Comparison of ENCODE assay signal across 8 mouse cellular contexts in genomic region chr2:131179246-131179886, GRCm38 (mm10). TPM values are rescaled to one million over a fixed set of nuclear protein-coding genes. Genes with fewer than 3 reads are reported as not detected.
A peak's percentile ranks its signal among the peaks of the same experiment; 100 is the strongest.
DNase-seq lines count a peak whose midpoint lies in the region; ATAC-seq and TF ChIP-seq lines count a peak whose summit lies in the region.

No protein-coding gene starts in this region.

- 0 out of 2 replicates have a peak, but pooled peaks have one; percentile 38 for TF ChIP-seq POLR2A in bone marrow, adult 2 months (IDR thresholded peaks at IDR 0.05; ENCODE audit: borderline replicate concordance, control insufficient read depth, low read depth, low read length)

- under 1% methylated on average over 67 of the region's 67 CpGs for WGBS in bone marrow, adult 2 months
- under 1% methylated on average over 66 of the region's 67 CpGs for WGBS in heart, embryonic 14.5 days
- under 1% methylated on average over 64 of the region's 67 CpGs for WGBS in liver, postnatal 0 days (ENCODE audit: insufficient replicate concordance)
- under 1% methylated on average over 67 of the region's 67 CpGs for WGBS in neural tube, embryonic 12.5 days
- under 1% methylated on average over 60 of the region's 67 CpGs for WGBS in stomach, postnatal 0 days

- TF ChIP-seq CTCF in bone marrow, adult 2 months (IDR thresholded peaks at IDR 0.05; ENCODE audit: control insufficient read depth, insufficient read depth, low read length), result no peak
- no peak; the same call in none of the 2 replicates for TF ChIP-seq CTCF in liver, postnatal 0 days (IDR thresholded peaks at IDR 0.05; ENCODE audit: low read depth)
- TF ChIP-seq CTCF in stomach, postnatal 0 days (IDR thresholded peaks at IDR 0.05; ENCODE audit: low read depth), result peak; percentile 10; the same call in 1 of the 2 replicates

- H3K4me3 ChIP-seq in bone marrow, adult 2 months (replicated peaks; ENCODE audit: control insufficient read depth, low read depth, low read length), result peak overlapping the region; percentile 73
- peak overlapping the region; percentile 79 for H3K4me3 ChIP-seq in erythroblast, embryonic 14.5 days (replicated peaks)
- H3K4me3 ChIP-seq in heart, embryonic 14.5 days (ENCODE audit: control insufficient read depth in 1 of 2, insufficient read depth in 1 of 2, low read depth in 1 of 2, low read length in 2 of 2), result peak overlapping the region; percentile 66 to 75
- peak overlapping the region; percentile 58 for H3K4me3 ChIP-seq in liver, postnatal 0 days (ENCODE audit: low read depth, low read length)
- H3K4me3 ChIP-seq in neural tube, embryonic 12.5 days, result peak overlapping the region; percentile 89
- peak overlapping the region; percentile 79 for H3K4me3 ChIP-seq in stomach, postnatal 0 days (ENCODE audit: low read depth, low read length)

- no peaks in the 10 kb centered on the region for H3K9me3 ChIP-seq in erythroblast, embryonic 14.5 days (ENCODE audit: control insufficient read depth, low read length)
- H3K9me3 ChIP-seq in heart, embryonic 14.5 days (ENCODE audit: control insufficient read depth, low read length), result no peaks in the 10 kb centered on the region
- no peaks in the 10 kb centered on the region for H3K9me3 ChIP-seq in liver, postnatal 0 days (ENCODE audit: low read length)
- no peaks in the 10 kb centered on the region for H3K9me3 ChIP-seq in neural tube, embryonic 12.5 days
- H3K9me3 ChIP-seq in stomach, postnatal 0 days (ENCODE audit: control insufficient read depth, low read length), result no peaks in the 10 kb centered on the region

- H3K27me3 ChIP-seq in erythroblast, embryonic 14.5 days (ENCODE audit: control insufficient read depth), result peaks cover 3% of the 10 kb centered on the region
- no peaks in the 10 kb centered on the region for H3K27me3 ChIP-seq in heart, embryonic 14.5 days (ENCODE audit: control insufficient read depth, insufficient read depth, low read length)
- H3K27me3 ChIP-seq in liver, postnatal 0 days (ENCODE audit: insufficient read depth, low read length), result no peaks in the 10 kb centered on the region; the same call in 1 of the 2 replicates
- H3K27me3 ChIP-seq in neural tube, embryonic 12.5 days (replicated peaks), result no peaks in the 10 kb centered on the region
- H3K27me3 ChIP-seq in stomach, postnatal 0 days (ENCODE audit: control insufficient read depth, insufficient read depth, low read length), result no peaks in the 10 kb centered on the region

- DNase-seq in CD4-positive helper T cell, adult 2 months (ENCODE audit: low read depth, low spot score), result peak; percentile 64
- peak; percentile 75 for DNase-seq in kidney, postnatal 10 days
- DNase-seq in liver, postnatal 0 days, result peak; percentile 73
- peak; percentile 79 for DNase-seq in stomach, postnatal 0 days (ENCODE audit: low spot score)

- peak; percentile 49 for ATAC-seq in heart, embryonic 14.5 days (ENCODE audit: insufficient number of reproducible peaks, insufficient read depth, low FRiP score, low read depth)
- ATAC-seq in liver, postnatal 0 days, result peak; percentile 78
- peak; percentile 67 for ATAC-seq in neural tube, embryonic 12.5 days (ENCODE audit: low FRiP score, low read depth)
- peak; percentile 71 for ATAC-seq in stomach, postnatal 0 days (ENCODE audit: low FRiP score, low TSS enrichment)

- no peak for TF ChIP-seq EP300 in liver, postnatal 0 days (IDR thresholded peaks at IDR 0.05; ENCODE audit: low read depth)
- TF ChIP-seq EP300 in stomach, postnatal 0 days (optimal IDR thresholded peaks at IDR 0.05), result no peak

- H3K4me2 ChIP-seq in heart, embryonic 14.5 days (ENCODE audit: low read length), result peak overlapping the region; percentile 95
- H3K4me2 ChIP-seq in liver, postnatal 0 days (ENCODE audit: low read depth, low read length), result peak overlapping the region; percentile 90
- peak overlapping the region; percentile 95 for H3K4me2 ChIP-seq in neural tube, embryonic 12.5 days (replicated peaks)
- H3K4me2 ChIP-seq in stomach, postnatal 0 days (replicated peaks; ENCODE audit: low read depth), result peak overlapping the region; percentile 90

- H3K27ac ChIP-seq in bone marrow, adult 2 months (ENCODE audit: control insufficient read depth, insufficient read depth, low read depth, low read length, poor library complexity), result peak overlapping the region; percentile 68
- H3K27ac ChIP-seq in heart, embryonic 14.5 days (replicated peaks in 1 of 2; ENCODE audit: control insufficient read depth in 1 of 2, insufficient read depth in 1 of 2, low read depth in 2 of 2, low read length in 2 of 2), result peak overlapping the region; percentile 50 to 93
- peak overlapping the region; percentile 88 for H3K27ac ChIP-seq in liver, postnatal 0 days (ENCODE audit: low read depth)
- H3K27ac ChIP-seq in neural tube, embryonic 12.5 days, result peak overlapping the region; percentile 80
- H3K27ac ChIP-seq in stomach, postnatal 0 days (replicated peaks), result peak overlapping the region; percentile 98

- H3K4me1 ChIP-seq in bone marrow, adult 2 months (ENCODE audit: control insufficient read depth, insufficient read depth, low read length), result peaks cover 4% of the 10 kb centered on the region
- peaks cover 74% of the 10 kb centered on the region for H3K4me1 ChIP-seq in erythroblast, embryonic 14.5 days (ENCODE audit: control insufficient read depth)
- peaks cover 26 to 29% of the 10 kb centered on the region in 2 experiments for H3K4me1 ChIP-seq in heart, embryonic 14.5 days (ENCODE audit: control insufficient read depth in 2 of 2, insufficient read depth in 2 of 2, low read length in 2 of 2)
- H3K4me1 ChIP-seq in liver, postnatal 0 days (ENCODE audit: insufficient read depth), result peaks cover 54% of the 10 kb centered on the region
- peaks cover 44% of the 10 kb centered on the region for H3K4me1 ChIP-seq in neural tube, embryonic 12.5 days
- peaks cover 20% of the 10 kb centered on the region for H3K4me1 ChIP-seq in stomach, postnatal 0 days (replicated peaks; ENCODE audit: control insufficient read depth, insufficient read depth)

- peak overlapping the region; percentile 94 for H3K9ac ChIP-seq in heart, embryonic 14.5 days (ENCODE audit: low read length)
- peak overlapping the region; percentile 71 for H3K9ac ChIP-seq in liver, postnatal 0 days (replicated peaks)
- peak overlapping the region; percentile 94 for H3K9ac ChIP-seq in neural tube, embryonic 12.5 days
- peak overlapping the region; percentile 95 for H3K9ac ChIP-seq in stomach, postnatal 0 days (ENCODE audit: low read length)

- H3K36me3 ChIP-seq in erythroblast, embryonic 14.5 days (ENCODE audit: control insufficient read depth), result peaks cover 46% of the 10 kb centered on the region
- peaks cover 24% of the 10 kb centered on the region; the same call in 1 of the 2 replicates for H3K36me3 ChIP-seq in heart, embryonic 14.5 days (ENCODE audit: control insufficient read depth, insufficient read depth, low read length)
- H3K36me3 ChIP-seq in liver, postnatal 0 days (replicated peaks; ENCODE audit: insufficient read depth, low read length), result 0 out of 2 replicates have a peak, but pooled peaks cover 4% of the 10 kb centered on the region
- H3K36me3 ChIP-seq in neural tube, embryonic 12.5 days, result peaks cover 11% of the 10 kb centered on the region; the same call in 1 of the 2 replicates
- no peaks in the 10 kb centered on the region for H3K36me3 ChIP-seq in stomach, postnatal 0 days (ENCODE audit: control insufficient read depth, insufficient read depth, low read length)

RNA-seq across cellular contexts. Expression of gene Cenpb, which starts 0.5 kb away (rescaled TPM):
- 22.6 and 28.5 TPM in 2 replicates for polyA plus RNA-seq in bone marrow, adult 2 months (2011; ENCODE audit: insufficient read depth, insufficient read length, low replicate concordance, missing spikeins)
- 27.7 and 31.8 TPM in 2 replicates for polyA plus RNA-seq in erythroblast, embryonic 14.5 days (2012)
- 6.2 and 7.0 TPM in 2 replicates for polyA plus RNA-seq in heart, embryonic 14.5 days (2014; fragmentation: Nextera tagmentation; extraction: Ambion mirVana)
- 4.2 and 4.8 TPM in 2 replicates for polyA plus RNA-seq in liver, postnatal 0 days (2015; fragmentation: Nextera tagmentation; extraction: Ambion mirVana)
- 19.3 and 21.1 TPM in 2 replicates for polyA plus RNA-seq in neural tube, embryonic 12.5 days (2016; fragmentation: Nextera tagmentation; extraction: Ambion mirVana)
- 12.2 and 13.9 TPM in 2 replicates for polyA plus RNA-seq in stomach, postnatal 0 days (2015; fragmentation: Nextera tagmentation; extraction: Ambion mirVana)

RNA-seq across cellular contexts. Expression of gene Cdc25b, which starts 7.4 kb away (rescaled TPM):
- polyA plus RNA-seq in bone marrow, adult 2 months (2011; ENCODE audit: insufficient read depth, insufficient read length, low replicate concordance, missing spikeins), result 179 and 183 TPM in 2 replicates
- 52.6 and 58.1 TPM in 2 replicates for polyA plus RNA-seq in erythroblast, embryonic 14.5 days (2012)
- 33.1 and 38.9 TPM in 2 replicates for polyA plus RNA-seq in heart, embryonic 14.5 days (2014; fragmentation: Nextera tagmentation; extraction: Ambion mirVana)
- 67.6 and 77.7 TPM in 2 replicates for polyA plus RNA-seq in liver, postnatal 0 days (2015; fragmentation: Nextera tagmentation; extraction: Ambion mirVana)
- 97.0 and 99.5 TPM in 2 replicates for polyA plus RNA-seq in neural tube, embryonic 12.5 days (2016; fragmentation: Nextera tagmentation; extraction: Ambion mirVana)
- polyA plus RNA-seq in stomach, postnatal 0 days (2015; fragmentation: Nextera tagmentation; extraction: Ambion mirVana), result 38.7 and 39.5 TPM in 2 replicates

RNA-seq across cellular contexts. Expression of gene Spef1, which starts 7.7 kb away (rescaled TPM):
- 9.8 and 12.5 TPM in 2 replicates for polyA plus RNA-seq in bone marrow, adult 2 months (2011; ENCODE audit: insufficient read depth, insufficient read length, low replicate concordance, missing spikeins)
- 1.6 and 2.1 TPM in 2 replicates for polyA plus RNA-seq in erythroblast, embryonic 14.5 days (2012)
- polyA plus RNA-seq in heart, embryonic 14.5 days (2014; fragmentation: Nextera tagmentation; extraction: Ambion mirVana), result 2.0 and 2.4 TPM in 2 replicates
- 0.59 and 0.65 TPM in 2 replicates for polyA plus RNA-seq in liver, postnatal 0 days (2015; fragmentation: Nextera tagmentation; extraction: Ambion mirVana)
- polyA plus RNA-seq in neural tube, embryonic 12.5 days (2016; fragmentation: Nextera tagmentation; extraction: Ambion mirVana), result 9.0 and 9.3 TPM in 2 replicates
- 2.5 and 2.9 TPM in 2 replicates for polyA plus RNA-seq in stomach, postnatal 0 days (2015; fragmentation: Nextera tagmentation; extraction: Ambion mirVana)

RNA-seq across cellular contexts. Expression of gene 1700037H04Rik, which starts 19.5 kb away (rescaled TPM):
- polyA plus RNA-seq in bone marrow, adult 2 months (2011; ENCODE audit: insufficient read depth, insufficient read length, low replicate concordance, missing spikeins), result 46.9 and 57.6 TPM in 2 replicates
- polyA plus RNA-seq in erythroblast, embryonic 14.5 days (2012), result 219 and 275 TPM in 2 replicates
- polyA plus RNA-seq in heart, embryonic 14.5 days (2014; fragmentation: Nextera tagmentation; extraction: Ambion mirVana), result 71.0 and 80.3 TPM in 2 replicates
- 58.1 and 61.6 TPM in 2 replicates for polyA plus RNA-seq in liver, postnatal 0 days (2015; fragmentation: Nextera tagmentation; extraction: Ambion mirVana)
- 98.8 and 104 TPM in 2 replicates for polyA plus RNA-seq in neural tube, embryonic 12.5 days (2016; fragmentation: Nextera tagmentation; extraction: Ambion mirVana)
- 42.6 and 43.6 TPM in 2 replicates for polyA plus RNA-seq in stomach, postnatal 0 days (2015; fragmentation: Nextera tagmentation; extraction: Ambion mirVana)

RNA-seq across cellular contexts. Expression of gene Ap5s1, which starts 27.5 kb away (rescaled TPM):
- polyA plus RNA-seq in bone marrow, adult 2 months (2011; ENCODE audit: insufficient read depth, insufficient read length, low replicate concordance, missing spikeins), result 12.1 and 14.5 TPM in 2 replicates
- 3.0 and 3.9 TPM in 2 replicates for polyA plus RNA-seq in erythroblast, embryonic 14.5 days (2012)
- 39.7 and 44.3 TPM in 2 replicates for polyA plus RNA-seq in heart, embryonic 14.5 days (2014; fragmentation: Nextera tagmentation; extraction: Ambion mirVana)
- 19.5 TPM in 2 replicates for polyA plus RNA-seq in liver, postnatal 0 days (2015; fragmentation: Nextera tagmentation; extraction: Ambion mirVana)
- polyA plus RNA-seq in neural tube, embryonic 12.5 days (2016; fragmentation: Nextera tagmentation; extraction: Ambion mirVana), result 30.7 and 36.3 TPM in 2 replicates
- 22.0 and 24.6 TPM in 2 replicates for polyA plus RNA-seq in stomach, postnatal 0 days (2015; fragmentation: Nextera tagmentation; extraction: Ambion mirVana)

Comparison
In these comparisons a context has a peak if more than half of its experiments do, and no peak if none do; other contexts are left out.
1. Peak in every context shown above with its lines: DNase-seq, ATAC-seq, H3K4me3 ChIP-seq and H3K27ac ChIP-seq.